Mouse (Mus musculus) C2C12 (cell line): ENCODE data around the gene Def6.

ENCODE experiments used
- CEBPB ChIP-seq: IDR thresholded peaks from one replicate; pipeline ENCODE4 v1.6.1; 2011; ENCODE audit warnings: low read depth, mild to moderate bottlenecking, control low read depth, moderate library complexity
- CTCF ChIP-seq: IDR thresholded peaks from one replicate; pipeline ENCODE4 v1.5.1; 2011; ENCODE audit not compliant: control insufficient read depth, insufficient read depth, insufficient read length
- MAX ChIP-seq: IDR thresholded peaks from one replicate; pipeline ENCODE4 v1.6.1; 2011; ENCODE audit warnings: mild to moderate bottlenecking, control low read depth
- MYOD1 ChIP-seq: IDR thresholded peaks from one replicate; pipeline ENCODE4 v1.6.1; 2011; ENCODE audit warnings: low read depth; ENCODE audit not compliant: control insufficient read depth, insufficient read length
- USF1 ChIP-seq: IDR thresholded peaks from one replicate; pipeline ENCODE4 v1.6.1; 2011; ENCODE audit warnings: low read depth, mild to moderate bottlenecking, control low read depth, moderate library complexity

DNA sequence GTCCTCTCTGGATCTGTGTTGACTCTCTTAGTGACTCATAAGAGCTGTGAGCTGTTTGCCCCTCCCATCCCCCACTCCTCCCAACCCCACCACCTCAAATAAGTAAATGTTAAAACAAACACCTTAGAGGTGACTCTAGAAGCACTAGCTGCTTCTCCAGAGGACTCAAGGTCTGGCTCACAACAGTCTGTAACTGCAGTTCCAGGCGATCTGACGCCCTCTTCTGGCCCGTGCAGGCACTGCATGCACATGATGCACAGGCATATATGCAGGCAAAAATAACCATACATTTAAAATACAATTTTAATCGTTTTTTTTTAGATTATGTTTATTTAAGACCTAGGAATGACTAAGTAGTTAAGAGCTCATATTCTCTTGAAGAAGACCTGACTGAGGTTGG is 5.7 kb downstream of the Def6 start:
- TF ChIP-seq CTCF (no peak), MYOD1 (no peak), MAX (no peak), CEBPB (no peak), USF1 (no peak)
